Mouse (Mus musculus) lung, adult 2 months (tissue): ENCODE measurements at regions not wholly inside any gene's neighbourhood (a gene's known extent, or its start where the extent isn't known, plus 50 kb on each side); places are given as distances from the start of the nearest gene placed in this dataset.

ENCODE experiments used
- DNase-seq: peaks from one replicate; pipeline ENCODE4 v3.0.0; 2022
- H3K4me1 ChIP-seq: fragments of 200-500 bp; 2 replicates; pipeline ENCODE4 v1.6.1; 2011; ENCODE audit warnings: low read length; ENCODE audit not compliant: control insufficient read depth, insufficient read depth
- H3K4me3 ChIP-seq: fragments of 200-500 bp; replicated peaks from 2 replicates; pipeline ENCODE3; 2011; ENCODE audit warnings: low read depth, mild to moderate bottlenecking, control low read depth, low read length; ENCODE audit errors: extremely low read depth
- CTCF ChIP-seq: fragments of 200-500 bp; IDR thresholded peaks from 2 replicates; pipeline ENCODE4 v1.5.1; 2011; ENCODE audit warnings: mild to moderate bottlenecking, low read length, control low read depth; ENCODE audit not compliant: insufficient read depth
- POLR2A ChIP-seq: fragments of 200-500 bp; IDR thresholded peaks from 2 replicates; pipeline ENCODE4 v1.6.1; 2011; ENCODE audit warnings: low read depth, mild to moderate bottlenecking, control low read depth, low read length, borderline replicate concordance; ENCODE audit errors: extremely low read depth
- WGBS: fragments of 180-500 bp; shearing (Covaris S2); methylation state at CpG from one replicate; pipeline ENCODE4 v1.1.7; 2018; 5-methylcytosine and 5-hydroxymethylcytosine counted together

DNA sequence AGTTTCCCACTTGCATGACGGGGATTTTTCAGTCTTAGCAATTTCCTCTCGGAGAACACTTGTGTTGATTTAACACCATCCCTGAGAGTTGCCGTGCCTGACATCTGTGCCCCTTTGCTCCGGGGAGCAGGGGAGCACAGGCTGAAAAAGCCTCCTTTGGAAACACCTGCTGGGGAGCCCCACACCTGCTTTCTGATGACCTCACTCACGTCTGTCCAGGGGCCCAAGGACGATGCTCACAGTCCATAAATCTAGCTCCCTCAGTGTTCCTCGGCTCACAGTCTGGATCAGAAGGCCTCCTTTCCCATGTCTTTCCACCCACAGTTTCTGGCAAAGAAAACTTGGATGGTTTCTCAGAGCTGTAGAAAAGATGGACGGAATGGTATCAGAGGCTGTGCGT, 208.7 kb downstream of the Pmp22 start:
- no peak overlapping the region for H3K4me3 ChIP-seq
- 53% methylated on average over 9 of the region's 9 CpGs for WGBS
- no peaks in the 10 kb centered on the region for H3K4me1 ChIP-seq
- no peak for DNase-seq
- TF ChIP-seq CTCF = no peak
- no peak for TF ChIP-seq POLR2A

DNA sequence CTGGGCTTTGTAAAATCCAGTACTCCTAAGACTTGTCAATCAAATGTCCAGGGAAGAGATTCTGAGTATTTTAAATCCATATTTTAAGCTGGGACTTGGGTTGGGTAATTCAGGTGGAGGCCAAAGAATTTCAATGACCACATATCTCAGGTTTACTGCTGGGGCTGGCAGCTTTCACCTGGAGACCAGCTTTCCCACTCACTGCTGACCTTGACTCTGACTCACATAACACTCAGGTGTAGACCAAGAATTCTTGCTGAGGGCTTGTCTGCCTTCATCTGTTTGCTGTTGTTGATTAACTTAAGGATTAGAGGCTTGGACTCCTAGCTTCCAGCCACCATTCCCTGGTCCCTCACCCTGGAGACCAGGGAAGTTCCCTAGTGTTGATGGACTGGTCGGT, 209.5 kb downstream of the Pmp22 start:
- no peak for TF ChIP-seq POLR2A
- no peak for TF ChIP-seq CTCF
- DNase-seq = no peak
- WGBS = 94% methylated on average over 1 of the region's 1 CpGs
- Histone ChIP-seq H3K4me1 (no peaks in the 10 kb centered on the region), H3K4me3 (no peak overlapping the region)

DNA sequence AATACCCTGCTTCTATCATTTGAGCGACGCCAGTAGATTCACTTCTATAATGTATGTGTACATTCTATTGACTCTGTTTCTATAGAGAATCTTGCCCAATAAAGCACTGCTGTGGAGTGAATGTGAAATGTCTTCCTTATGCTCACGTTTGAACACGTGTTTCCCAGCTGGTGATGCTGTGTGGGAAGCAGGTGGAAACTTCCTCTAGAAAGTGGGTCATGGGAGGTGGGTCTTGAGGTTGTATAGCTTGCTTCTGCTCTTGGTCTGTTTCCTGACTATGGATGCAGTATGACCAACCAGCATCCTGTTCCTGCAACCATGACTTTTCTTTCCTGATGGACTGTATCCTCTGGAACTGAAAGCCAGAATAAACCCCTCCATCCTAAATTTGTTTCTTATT, 216.9 kb downstream of the Pmp22 start:
- H3K4me3 ChIP-seq = no peak overlapping the region
- peaks cover 5% of the 10 kb centered on the region for H3K4me1 ChIP-seq
- DNase-seq = no peak
- no peak for TF ChIP-seq POLR2A
- TF ChIP-seq CTCF = no peak
- WGBS = 94% methylated on average over 4 of the region's 4 CpGs

DNA sequence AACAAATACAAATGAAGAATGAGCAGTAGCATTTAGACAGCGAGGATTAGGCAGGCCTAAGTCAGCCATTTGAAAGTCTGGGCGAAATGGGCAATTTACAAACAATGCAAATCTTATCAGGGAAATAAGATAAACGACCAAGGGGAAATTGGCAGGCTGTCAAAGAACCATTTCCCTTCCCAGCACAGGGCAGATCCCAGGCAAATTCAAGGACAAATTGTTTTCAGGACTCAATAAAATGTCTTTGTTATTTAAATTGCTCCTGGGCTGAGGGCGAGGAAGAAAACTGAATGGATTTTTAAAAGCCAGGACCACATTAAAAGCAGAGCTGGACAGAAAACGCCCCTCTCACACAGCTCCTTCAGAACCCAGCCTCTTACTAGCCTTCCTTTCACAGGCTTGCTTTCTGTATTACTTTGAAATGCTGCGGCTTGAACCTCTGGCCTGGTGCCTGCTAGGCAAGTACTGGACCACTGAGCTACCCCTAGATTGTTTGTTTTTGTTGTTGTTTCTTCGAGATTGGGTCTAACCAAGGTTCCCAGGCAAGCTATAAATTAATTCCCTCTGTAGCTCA, 221.4 kb downstream of the Pmp22 start:
- no peak for DNase-seq
- H3K4me1 ChIP-seq = peaks cover 5% of the 10 kb centered on the region
- 22% methylated on average over 7 of the region's 7 CpGs for WGBS
- no peak for TF ChIP-seq POLR2A
- TF ChIP-seq CTCF = no peak
- H3K4me3 ChIP-seq = no peak overlapping the region

DNA sequence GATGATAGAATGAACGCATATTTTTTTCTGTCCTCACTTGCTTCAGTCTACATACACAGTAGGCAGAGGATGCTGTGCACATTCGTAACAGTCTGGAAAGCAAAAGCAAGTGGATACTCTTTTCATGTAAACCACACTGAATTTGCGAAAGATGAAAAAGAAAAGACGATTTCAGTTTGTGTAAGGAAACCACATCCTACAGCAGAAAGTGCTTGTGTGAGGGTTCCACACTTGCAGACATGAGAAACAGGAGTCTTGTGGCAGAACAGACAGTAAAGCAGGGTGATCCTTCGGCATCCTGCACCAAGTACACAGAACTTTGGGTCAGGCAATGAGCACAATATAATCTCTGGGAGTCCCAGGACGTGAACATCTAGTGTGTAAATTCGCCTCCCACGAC, 223.2 kb downstream of the Pmp22 start:
- no peak for DNase-seq
- no peak for TF ChIP-seq CTCF
- no peak for TF ChIP-seq POLR2A
- peaks cover 5% of the 10 kb centered on the region for H3K4me1 ChIP-seq
- no peak overlapping the region for H3K4me3 ChIP-seq
- WGBS = 90% methylated on average over 8 of the region's 8 CpGs

DNA sequence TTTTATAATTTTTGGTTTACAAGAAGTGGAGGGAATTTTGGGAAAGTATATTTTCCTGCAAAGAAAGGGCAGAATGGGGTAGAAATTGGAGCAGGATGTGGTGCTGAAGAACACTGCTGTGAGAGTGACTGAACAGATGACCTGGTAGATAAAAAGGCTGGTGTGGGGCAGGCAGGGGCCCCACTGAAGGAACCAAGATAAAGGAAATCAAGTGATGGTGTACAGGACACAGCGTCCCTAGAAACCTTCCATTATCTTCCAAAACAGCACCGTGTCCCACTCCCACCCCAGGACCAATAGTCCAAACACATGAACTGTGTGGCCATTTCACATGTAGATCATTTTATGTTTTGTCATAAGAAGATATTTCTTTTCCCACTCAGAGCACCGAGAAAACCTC, 224.2 kb downstream of the Pmp22 start:
- 66% methylated on average over 3 of the region's 3 CpGs for WGBS
- TF ChIP-seq POLR2A (no peak), CTCF (no peak)
- Histone ChIP-seq H3K4me3 (no peak overlapping the region), H3K4me1 (peaks cover 5% of the 10 kb centered on the region)
- DNase-seq = no peak

DNA sequence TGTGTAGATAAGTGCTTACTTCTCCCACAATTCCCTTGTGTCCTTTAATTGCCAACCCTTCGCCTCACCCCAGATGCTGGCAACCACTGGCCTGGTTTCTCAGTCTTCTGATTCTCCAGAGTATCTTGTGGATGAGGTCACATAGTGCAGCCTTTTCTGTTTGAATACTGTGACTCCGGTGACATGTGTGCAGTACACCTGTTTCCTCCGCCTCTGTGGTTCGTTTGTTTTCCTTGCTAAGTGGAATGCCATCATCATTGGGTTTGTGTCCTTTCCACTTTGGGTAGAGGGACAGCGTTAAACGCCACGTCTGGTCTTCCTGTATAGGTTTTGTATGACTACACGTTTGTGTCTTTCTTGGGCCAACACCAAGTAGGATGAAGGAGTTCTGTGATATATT, 224.9 kb downstream of the Pmp22 start:
- no peak for DNase-seq
- 68% methylated on average over 8 of the region's 8 CpGs for WGBS
- TF ChIP-seq CTCF (no peak), POLR2A (no peak)
- no peak overlapping the region for H3K4me3 ChIP-seq
- H3K4me1 ChIP-seq = peaks cover 5% of the 10 kb centered on the region

DNA sequence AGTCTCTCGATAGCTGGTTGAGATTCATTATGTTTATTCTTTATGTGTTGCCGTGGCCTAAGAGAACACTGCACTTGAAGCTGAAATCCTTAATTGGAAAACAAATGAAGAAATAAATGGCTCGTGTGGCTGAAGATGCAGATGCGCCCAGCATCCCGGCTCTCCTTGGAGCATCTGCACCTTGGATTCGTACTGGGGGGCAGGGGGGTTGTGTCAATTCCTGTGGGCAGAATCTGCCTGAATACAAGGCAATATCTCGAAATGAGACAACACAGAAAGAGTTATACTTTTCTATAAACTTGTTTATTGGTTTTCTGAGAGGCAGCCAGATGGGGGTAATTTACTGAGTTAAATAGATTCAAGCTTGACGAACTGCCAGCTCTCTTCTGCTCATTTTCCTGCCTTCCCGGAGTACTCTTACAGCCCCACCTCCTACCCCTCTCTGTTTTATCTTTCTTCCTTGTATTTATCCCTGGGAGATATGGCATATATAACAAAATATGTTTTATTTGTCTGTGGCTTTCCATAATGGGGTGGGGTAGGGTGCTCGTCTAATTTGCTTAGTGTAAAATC, 229.1 kb downstream of the Pmp22 start:
- TF ChIP-seq POLR2A (no peak), CTCF (no peak)
- WGBS = 78% methylated on average over 10 of the region's 10 CpGs
- no peaks in the 10 kb centered on the region for H3K4me1 ChIP-seq
- no peak for DNase-seq
- H3K4me3 ChIP-seq = no peak overlapping the region

DNA sequence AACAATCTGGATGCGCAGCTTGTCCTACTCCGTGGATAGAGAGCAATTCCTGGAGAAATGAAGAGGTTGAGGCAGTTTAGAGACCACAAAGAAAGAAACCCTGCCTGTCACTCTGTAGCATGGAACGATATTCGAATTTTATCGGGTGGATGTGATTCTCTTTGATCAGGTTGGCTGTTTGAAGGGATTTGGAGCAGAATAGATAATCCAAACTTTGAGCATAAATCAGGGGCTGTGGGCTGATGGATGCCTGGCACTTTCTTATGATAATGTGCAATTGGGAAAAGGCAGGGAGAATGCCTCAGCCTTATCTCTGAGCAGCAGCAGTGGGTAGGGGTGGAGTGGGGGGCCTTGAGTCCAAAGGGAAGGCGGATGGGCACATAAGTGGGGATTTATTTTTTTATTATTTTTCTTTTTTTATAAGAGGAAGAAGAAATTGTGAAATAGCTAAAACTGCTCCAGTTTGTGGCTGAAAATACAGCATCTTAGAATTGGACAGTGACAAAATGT, 239.0 kb downstream of the Pmp22 start:
- 78% methylated on average over 6 of the region's 6 CpGs for WGBS
- no peak for DNase-seq
- TF ChIP-seq CTCF (no peak), POLR2A (no peak)
- Histone ChIP-seq H3K4me3 (no peak overlapping the region), H3K4me1 (no peaks in the 10 kb centered on the region)

DNA sequence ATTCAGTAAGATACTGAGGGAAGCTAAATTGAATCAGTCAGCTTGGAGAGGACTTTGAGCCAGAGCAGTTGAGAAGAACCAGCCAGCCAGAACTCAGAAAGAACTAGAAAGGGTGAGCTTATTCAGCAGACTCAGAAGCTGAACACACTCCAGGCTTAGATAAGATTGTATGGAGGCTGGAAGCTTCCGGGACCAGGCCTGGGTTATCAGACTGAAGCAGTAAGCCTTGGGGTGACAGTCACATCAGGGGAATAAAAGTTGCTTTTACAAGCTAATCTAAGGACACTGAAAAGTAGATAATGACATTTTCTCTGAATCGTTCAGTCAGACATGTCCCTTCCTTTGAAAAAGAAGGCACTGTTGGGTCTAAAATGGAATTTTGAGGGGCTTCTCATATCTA, 240.7 kb downstream of the Pmp22 start:
- Histone ChIP-seq H3K4me1 (no peaks in the 10 kb centered on the region), H3K4me3 (no peak overlapping the region)
- TF ChIP-seq POLR2A (no peak), CTCF (no peak)
- 81% methylated on average over 2 of the region's 2 CpGs for WGBS
- no peak for DNase-seq
